Mouse (Mus musculus) C2C12 (cell line): Measurements from ENCODE around the gene Tm4sf1.

Experiments used
- CEBPB ChIP-seq: IDR thresholded peaks from one replicate; pipeline ENCODE4 v1.6.1; 2011; ENCODE audit warnings: low read depth, mild to moderate bottlenecking, control low read depth, moderate library complexity
- CTCF ChIP-seq: IDR thresholded peaks from one replicate; pipeline ENCODE4 v1.5.1; 2011; ENCODE audit not compliant: control insufficient read depth, insufficient read depth, insufficient read length
- MAX ChIP-seq: IDR thresholded peaks from one replicate; pipeline ENCODE4 v1.6.1; 2011; ENCODE audit warnings: mild to moderate bottlenecking, control low read depth
- MYOD1 ChIP-seq: IDR thresholded peaks from one replicate; pipeline ENCODE4 v1.6.1; 2011; ENCODE audit warnings: low read depth; ENCODE audit not compliant: control insufficient read depth, insufficient read length
- MYOG ChIP-seq: IDR thresholded peaks from one replicate; pipeline ENCODE4 v1.6.1; 2011; ENCODE audit not compliant: control insufficient read depth, insufficient read length; ENCODE audit errors: extremely low read depth
- USF1 ChIP-seq: IDR thresholded peaks from one replicate; pipeline ENCODE4 v1.6.1; 2011; ENCODE audit warnings: low read depth, mild to moderate bottlenecking, control low read depth, moderate library complexity

DNA sequence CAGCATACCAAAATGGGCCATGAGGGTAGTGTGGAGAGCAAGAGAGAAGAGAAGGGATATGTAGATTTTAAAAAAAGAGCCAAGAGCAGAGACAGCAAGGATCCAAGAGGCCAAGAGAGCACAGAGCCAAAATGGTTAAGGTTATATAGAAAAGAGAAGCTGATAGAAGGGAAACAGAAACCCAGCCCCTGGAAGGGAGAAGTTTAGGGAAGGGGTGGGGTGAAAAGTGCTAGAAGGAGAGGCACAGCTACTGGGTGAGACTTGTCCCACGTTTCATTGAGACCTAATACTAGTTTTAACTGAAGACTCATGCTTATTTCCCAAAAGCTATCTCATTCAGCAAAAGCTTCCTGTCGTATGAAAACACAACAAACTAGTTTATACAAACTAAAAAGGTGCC lies 56.5 kb downstream of the Tm4sf1 start:
- TF ChIP-seq CTCF (no peak), MYOG (no peak), CEBPB (no peak), MAX (no peak), USF1 (no peak), MYOD1 (no peak)
